Mouse (Mus musculus) lung, postnatal 0 days (tissue): ENCODE measurements around the gene D630003M21Rik.

Experiments
- CTCF ChIP-seq: IDR thresholded peaks from 2 replicates; pipeline ENCODE4 v1.5.1; 2016; ENCODE audit warnings: antibody characterized with exemption, mild to moderate bottlenecking
- EP300 ChIP-seq: IDR thresholded peaks from 2 replicates; pipeline ENCODE4 v1.6.1; 2016; ENCODE audit warnings: antibody characterized with exemption, mild to moderate bottlenecking, control low read depth

DNA sequence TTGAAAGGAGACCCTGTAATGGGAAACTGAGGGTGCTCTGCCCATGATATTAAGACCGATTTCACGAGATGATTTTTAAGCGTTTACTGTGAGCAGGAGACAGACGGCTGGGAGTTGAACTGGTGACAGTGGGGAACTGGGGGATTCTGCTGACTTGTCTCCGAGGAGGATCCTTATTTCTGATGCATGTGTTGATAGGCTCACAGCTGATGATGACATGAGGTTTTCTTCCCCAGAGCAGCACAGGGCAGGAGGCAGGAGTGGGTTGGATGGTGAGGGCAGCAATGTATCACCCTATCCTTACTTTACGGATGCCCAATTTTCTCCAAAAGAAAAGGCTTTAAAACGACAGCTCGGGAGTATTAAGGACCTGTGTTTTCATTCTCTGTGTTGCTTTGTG is 84.8 kb downstream of the D630003M21Rik start:
- no peak for TF ChIP-seq EP300
- TF ChIP-seq CTCF: no peak
